Mouse (Mus musculus) small intestine, adult 2 months (tissue): ENCODE results near the gene Gpc6.

Experiments
- CTCF ChIP-seq: fragments of 200-500 bp; IDR thresholded peaks from 2 replicates; pipeline ENCODE4 v1.5.1; 2012; ENCODE audit warnings: low read depth, mild to moderate bottlenecking, control low read depth, inconsistent platforms, low read length, moderate library complexity, mixed read lengths; ENCODE audit not compliant: insufficient replicate concordance, insufficient read length; ENCODE audit errors: extremely low read depth
- POLR2A ChIP-seq: fragments of 200-500 bp; IDR thresholded peaks from 2 replicates; pipeline ENCODE4 v1.6.1; 2012; ENCODE audit warnings: low read depth, mild to moderate bottlenecking, control low read depth, inconsistent platforms, low read length, moderate library complexity

- TF ChIP-seq CTCF (no peak), POLR2A (no peak)
Measured at GRCm38 (mm10) chr14:117514829-117515228, 589.7 kb downstream of the Gpc6 start.
